Mouse (Mus musculus): Measurements from ENCODE around the gene Mchr1.

DNA sequence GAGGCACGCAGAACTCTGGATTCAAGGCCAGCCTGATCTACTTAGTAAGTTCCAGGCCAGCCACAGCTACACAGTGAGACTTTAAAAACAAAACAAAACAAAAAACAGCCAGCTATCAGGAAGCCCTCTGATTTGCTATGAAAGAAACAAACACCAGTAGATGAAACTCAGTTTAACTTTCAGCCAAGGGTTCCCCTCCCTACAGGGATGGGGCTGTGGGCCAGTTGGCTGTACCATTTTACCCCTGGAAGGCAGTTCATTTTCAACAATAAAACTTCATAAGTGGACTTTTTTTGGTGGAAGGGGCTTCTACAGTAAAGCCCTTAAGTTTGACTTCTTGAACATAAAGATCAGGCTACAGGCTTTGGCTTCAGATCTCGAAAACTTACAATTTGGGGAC, 46.2 kb upstream of the Mchr1 start:
- TF ChIP-seq CTCF (IDR thresholded peaks at IDR 0.05; ENCODE audit: borderline replicate concordance, insufficient read depth, low read length) (no peak), POLR2A (IDR thresholded peaks at IDR 0.05; ENCODE audit: low read depth, low read length) (no peak)
